Mouse (Mus musculus): ENCODE results near the gene Riiad1.
A peak's percentile ranks its signal among the peaks of the same experiment; 100 is the strongest.

The Riiad1 gene

DNA sequence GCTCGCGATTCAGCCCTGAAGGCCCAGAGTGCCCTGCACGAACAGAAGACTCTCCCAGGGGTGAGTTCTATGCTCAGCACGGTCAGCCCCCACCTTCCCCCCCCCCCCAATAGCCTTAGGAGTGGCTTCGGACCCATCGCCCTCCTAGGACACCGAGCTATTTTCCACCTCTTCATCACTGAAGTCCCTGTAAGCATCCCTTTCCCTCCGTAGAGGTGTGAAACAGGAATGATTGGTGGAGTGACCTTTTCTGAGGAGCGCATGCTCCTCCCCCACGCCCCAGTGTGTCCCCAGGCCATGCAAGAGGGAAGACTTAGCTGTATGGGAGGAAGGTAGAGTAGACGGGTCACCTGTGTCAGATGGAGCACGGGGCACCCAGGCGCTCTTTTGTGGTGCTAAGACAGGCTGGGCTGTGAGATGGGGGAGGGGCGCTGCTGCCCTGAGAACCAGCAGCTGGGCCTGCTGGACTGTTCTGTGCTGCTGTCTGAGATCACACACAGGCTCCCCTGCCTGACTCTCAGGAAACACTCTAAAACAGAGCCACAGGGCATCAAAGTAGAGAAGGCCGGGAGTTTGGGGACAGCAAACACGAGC lies at the start of gene Riiad1:
Gene Riiad1, minus strand, starts transcription at position 51 of the 594 bp plus-strand sequence.
- no peak for DNase-seq (ENCODE audit: low read depth, low spot score)

- DNase-seq (ENCODE audit: low read depth, low spot score), result no peak
Measured at GRCm38 (mm10) chr3:94526731-94527130, 46.6 kb upstream of the Riiad1 start.

DNA sequence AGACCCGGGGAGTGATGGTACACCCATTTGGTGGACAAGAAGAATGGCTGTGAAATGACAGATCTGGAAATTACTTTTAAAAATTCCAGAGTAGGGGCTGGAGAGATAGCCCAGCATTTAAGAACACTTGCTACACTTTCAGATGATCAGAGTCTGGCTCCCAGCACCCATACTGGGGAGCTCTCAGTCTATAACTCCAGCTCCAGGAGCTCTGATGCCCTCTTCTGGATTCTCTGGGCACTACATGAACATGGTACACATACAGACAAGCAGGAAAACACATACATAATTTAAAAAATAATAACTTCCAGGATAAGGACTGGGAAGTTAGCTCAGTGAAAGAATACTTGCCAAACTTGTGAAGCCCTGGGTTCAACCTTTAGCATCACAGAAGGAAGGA lies 26.5 kb upstream of the Riiad1 start:
- DNase-seq (ENCODE audit: low read depth, low spot score), result peak; percentile 34

DNA sequence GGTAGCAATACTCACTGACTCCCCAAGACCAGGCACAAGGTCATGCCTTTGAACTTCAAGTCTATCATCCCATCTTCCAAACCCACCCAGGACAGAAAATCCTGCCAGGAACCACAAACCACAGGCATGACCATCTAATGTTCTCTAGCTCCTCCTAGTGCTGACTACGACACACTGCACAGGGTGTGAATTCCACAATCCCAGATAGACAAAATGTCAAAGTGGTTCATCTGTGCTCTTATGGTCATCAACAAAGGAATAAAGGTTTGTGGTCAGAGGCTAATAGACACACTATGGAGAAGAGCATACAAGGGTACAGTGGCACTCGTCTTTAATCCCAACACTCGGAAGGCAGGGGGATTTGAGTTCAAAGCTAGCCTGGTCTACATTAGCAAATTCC lies 22.1 kb upstream of the Riiad1 start:
- DNase-seq (ENCODE audit: low read depth, low spot score), result peak; percentile 43

DNA sequence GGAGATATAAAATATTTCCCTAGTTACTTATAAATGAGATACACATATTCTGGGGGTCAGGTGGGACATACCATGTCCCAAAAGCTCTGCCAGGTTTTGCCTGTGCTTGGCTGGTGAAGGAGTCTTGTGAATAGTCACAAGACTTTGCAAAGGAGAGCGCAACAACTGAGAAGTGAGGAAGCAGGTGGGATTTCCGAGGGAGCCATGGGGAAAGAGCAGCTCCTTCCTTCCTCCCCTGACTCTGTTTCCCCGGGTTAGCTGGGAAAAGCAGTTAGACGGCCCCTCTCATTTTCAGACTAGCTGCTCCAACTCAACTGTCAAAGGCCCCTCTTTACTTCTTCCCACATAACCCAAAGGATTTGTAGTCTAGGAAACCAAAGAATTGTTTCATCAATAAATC lies 17.0 kb upstream of the Riiad1 start:
- no peak for DNase-seq (ENCODE audit: low read depth, low spot score)

DNA sequence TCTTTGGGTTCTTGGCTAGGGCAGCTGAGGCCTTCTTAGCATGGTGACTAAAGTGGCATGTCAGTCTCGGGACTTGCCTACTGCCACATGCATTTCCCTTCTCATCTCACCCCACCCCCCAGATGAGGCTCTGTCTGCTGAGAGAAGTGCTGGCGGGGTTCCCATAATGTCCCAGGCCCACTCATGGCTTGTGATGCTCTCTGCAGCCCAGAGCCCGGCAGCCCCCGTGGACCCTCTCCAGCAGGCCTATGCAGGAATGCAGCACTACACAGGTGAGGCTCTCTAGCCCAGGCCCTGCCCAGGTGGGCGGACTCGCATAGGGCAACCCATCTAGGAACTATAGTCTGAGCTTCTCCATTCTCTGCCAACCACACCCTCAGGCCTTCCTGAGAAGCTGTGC lies 7.4 kb upstream of the Riiad1 start:
- no peak for DNase-seq (ENCODE audit: low read depth, low spot score)

DNA sequence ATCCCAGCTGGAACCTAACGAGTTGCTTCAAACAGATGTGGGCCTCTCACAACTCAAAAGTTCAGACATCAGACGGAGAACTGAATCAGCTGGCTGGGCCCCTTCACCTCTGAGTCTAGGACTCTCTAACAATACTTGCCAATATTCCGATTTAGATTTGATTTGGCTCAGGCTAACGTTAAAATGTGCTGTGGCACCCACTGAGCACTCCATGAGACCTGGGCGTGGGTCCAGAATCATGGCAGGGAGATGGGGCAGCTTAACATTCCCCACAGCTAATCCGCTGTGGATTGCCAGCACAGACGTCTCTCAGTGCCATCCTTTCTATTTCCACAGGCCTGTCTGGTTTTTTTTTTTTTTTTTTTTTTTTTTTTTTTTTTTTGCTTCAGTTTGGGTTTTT lies 5.8 kb upstream of the Riiad1 start:
- DNase-seq (ENCODE audit: low read depth, low spot score), result no peak

- DNase-seq (ENCODE audit: low read depth, low spot score), result peak; percentile 83
Measured at GRCm38 (mm10) chr3:94483790-94484439, 3.8 kb upstream of the Riiad1 start.

DNA sequence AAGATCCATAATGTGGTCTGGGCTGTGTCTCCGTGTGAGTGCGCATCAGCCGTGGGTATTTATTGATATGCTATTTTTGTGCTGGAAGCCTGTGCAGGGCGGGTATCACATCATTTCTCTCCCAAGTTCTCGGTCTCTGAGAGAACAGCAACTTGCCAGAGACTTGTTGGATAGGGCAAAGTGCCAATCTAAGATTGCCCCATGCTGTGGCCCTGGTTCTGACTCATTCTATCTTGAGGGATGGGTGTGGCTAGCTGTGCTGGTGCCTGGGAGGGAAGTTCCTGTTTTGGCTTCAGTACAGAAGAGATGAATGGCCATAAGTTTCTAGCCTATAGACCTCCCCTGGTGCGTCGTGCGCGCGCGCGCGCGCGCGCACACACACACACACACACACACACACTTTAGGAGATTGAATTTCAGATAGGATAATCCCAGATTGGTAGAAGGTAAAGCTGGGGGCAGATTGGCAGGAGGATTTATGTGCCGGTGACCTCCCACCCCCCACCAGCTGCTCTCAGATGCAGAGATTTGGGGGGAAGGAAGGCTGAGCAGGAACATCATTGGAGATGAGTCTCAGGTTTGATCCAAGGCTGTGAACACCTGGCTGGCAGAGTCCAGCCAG lies 2.7 kb upstream of the Riiad1 start:
- DNase-seq (ENCODE audit: low read depth, low spot score), result no peak

GRCm38 (mm10) chr3:94481429-94481828 lies 1.3 kb upstream of the Riiad1 start:
- no peak for DNase-seq (ENCODE audit: low read depth, low spot score)

GRCm38 (mm10) chr3:94479564-94479963 lies 577 bp downstream of the Riiad1 start:
- peak; percentile 67 for DNase-seq (ENCODE audit: low read depth, low spot score)

DNA sequence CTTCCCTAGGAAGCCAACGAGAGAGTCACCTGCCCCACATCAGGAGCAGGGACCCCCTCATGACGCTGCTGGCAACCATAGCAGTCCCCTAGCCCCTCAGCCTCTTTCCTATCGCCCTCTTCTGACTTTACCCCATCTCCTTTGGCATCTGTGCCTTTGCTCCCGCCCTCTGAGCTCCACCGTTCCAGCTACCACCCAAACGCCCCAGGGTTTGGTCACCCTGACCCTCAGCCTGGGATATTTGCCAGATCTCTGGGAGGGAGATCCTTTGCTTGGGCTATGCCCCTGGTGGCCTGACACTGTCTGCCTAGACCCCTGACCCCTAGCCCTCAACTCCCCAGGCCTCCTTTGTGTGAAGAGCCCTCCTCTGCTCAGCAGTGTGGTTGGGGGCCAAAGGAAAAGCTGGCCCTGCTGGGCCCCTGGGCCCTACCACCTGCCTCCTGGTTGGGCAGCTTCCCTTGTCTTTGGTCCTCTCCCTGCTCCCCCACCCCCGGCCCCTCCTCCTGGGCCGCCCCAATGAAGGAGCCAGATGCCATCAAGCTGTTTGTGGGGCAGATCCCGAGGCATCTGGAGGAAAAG lies 1.5 kb downstream of the Riiad1 start:
- no peak for DNase-seq (ENCODE audit: low read depth, low spot score)

DNA sequence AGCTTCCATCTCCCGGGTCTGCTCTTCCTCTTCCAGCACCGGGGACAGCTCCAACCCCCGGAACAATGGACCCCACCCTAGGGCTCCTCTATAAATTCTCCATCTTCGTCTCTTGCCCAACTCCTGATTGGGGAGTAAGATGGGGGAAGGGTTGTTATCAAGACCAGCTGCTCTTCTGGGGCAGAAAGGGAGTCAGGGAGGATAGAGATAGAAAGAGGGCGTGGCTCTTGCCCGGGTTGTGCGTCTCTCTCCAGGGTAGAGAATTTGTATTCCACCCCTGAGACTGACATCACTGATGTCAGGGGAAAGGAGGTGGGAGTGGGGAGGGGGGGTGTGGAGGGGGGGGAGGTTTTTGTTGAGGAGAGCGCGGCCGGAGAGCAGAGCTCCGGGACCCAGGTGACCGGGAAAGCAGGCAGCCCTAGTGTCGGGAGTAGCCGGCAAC lies 2.1 kb downstream of the Riiad1 start, which contains the start of gene Celf3:
Gene Celf3, plus strand, starts transcription at position 315 of the 442 bp plus-strand sequence.
- DNase-seq (ENCODE audit: low read depth, low spot score), result peak; percentile 53

DNA sequence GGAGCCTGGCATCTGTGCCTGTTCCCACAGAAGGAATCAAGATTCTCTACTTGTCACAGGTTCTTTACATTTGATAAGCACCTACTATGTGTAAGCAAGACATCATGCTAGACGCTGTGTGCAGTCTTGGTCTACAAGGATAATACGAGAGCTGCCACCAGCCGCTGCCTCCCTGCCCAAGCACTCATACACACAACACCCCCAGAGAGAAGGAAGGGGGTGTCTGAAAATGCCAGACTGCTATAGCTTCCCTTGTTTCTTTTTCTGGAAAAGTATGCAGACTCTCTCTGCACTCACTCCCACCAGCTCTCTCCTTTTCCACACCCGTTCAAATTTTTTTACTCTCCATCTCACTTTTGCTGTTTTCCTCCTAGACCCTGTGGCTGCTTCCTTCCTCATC lies 2.7 kb downstream of the Riiad1 start:
- no peak for DNase-seq (ENCODE audit: low read depth, low spot score)

- DNase-seq (ENCODE audit: low read depth, low spot score), result no peak
Measured at GRCm38 (mm10) chr3:94476301-94477035, 3.7 kb downstream of the Riiad1 start.

DNA sequence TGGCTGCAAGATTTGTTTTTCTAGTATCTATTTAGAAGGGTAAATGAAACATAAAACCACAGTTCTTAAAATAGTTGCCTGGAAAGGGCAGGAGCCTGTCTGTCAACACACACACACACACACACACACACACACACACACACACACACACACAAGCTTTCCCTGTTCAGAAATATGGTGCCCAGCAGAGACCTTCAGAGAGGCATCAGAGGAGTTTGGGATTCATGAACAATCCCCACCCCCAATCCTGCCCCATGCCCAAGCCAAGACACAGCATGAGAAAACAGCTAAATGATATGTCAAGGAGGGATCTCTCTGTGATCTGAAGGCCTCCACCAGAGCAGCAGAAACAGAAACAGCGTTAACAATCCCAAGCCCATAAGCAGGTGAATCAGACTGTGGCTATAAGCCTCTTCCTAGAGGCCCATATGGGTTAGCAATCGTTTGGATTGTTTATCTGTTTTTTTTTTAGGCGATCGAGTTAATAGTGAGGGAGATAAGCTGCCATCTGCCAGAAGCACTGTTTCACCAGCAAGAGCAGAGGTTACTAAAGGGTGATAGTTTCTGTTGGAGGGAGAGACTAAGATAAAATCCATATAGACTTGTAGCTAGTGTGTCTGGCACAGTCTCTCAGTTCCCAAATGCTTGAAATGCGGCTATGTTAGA lies 6.4 kb downstream of the Riiad1 start:
- DNase-seq (ENCODE audit: low read depth, low spot score), result no peak

DNA sequence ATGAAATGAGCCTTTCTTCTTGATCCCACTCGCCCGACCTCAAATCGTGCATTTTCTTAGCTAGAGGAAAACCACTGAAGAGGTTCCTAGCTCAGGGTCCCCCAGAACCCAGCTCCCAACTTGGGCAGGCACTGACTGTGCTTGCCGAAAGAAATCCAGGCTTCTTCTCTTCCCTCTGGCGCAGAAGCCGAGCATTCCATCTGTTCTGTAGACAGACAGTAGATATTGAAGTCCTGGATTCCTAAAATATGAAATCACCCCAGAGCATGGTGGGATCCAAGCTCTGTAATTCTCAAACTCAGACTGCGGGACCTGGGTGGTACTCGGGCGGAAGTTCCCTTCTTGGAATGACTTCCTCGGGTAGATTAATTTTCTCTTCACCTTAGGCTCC lies 7.0 kb downstream of the Riiad1 start:
- no peak for DNase-seq (ENCODE audit: low read depth, low spot score)

DNA sequence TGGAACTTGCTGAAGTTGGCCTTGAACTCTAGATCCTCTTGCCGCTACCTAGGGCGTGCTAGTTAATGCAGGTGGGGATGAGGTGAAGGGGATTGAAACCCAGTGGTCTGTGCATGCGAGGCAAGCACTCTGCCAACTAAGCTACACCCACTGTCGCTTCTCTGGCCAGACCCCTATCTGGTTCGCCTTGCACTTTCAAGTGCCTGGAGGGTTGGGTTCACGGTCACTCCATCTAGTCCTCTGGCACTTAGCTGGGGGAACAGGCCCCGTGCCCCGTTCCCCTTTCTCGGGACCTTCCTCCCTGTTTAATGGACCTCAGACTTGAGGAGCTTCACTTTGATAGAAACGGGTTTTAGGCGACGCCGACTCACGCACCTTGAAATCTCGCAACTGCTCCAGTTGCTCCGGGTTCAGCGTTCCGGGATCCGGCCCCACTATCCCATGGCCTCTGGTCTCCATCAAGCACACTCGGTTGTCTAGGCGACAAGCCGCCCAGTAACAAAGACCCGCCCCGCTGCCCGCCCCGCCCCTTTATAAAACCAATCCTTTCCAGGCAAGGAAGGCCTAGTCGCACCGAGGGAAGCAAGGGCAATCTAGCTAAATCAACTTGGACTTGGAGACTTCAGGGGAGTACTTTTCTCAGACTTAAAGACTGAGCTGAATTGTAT lies 7.6 kb downstream of the Riiad1 start:
- peak; percentile 81 for DNase-seq (ENCODE audit: low read depth, low spot score)

DNA sequence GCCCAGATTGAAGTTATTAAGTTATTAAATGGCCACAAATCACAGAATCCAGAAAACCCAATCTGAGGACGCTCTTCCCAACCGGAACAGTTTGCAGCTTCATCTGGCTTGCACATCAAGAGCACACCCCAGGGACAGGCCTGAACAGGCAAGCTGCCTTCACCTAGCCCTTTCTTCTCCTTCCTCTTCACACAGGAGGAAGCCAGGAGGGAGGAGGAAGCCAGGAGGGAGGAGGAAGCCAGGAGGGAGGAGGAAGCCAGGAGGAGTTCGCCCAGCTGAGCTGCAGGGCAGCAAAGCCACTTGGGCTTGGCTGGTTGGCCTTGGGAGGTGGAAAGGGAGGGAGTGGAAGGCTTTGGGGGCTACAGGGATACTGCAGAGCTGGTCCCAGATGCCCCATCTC lies 11.2 kb downstream of the Riiad1 start:
- no peak for DNase-seq (ENCODE audit: low read depth, low spot score)

- DNase-seq (ENCODE audit: low read depth, low spot score), result no peak
Measured at GRCm38 (mm10) chr3:94465632-94466430, 14.3 kb downstream of the Riiad1 start.

Data from R1 (cell line).